Mouse (Mus musculus): ENCODE measurements around the gene Stx1b. TPM values are rescaled to one million over a fixed set of nuclear protein-coding genes. Genes with fewer than 3 reads are reported as not detected.
A peak's percentile ranks its signal among the peaks of the same experiment; 100 is the strongest.

The Stx1b gene
- total RNA-seq (2021): 100 to 1,000 TPM; 336 to 351 TPM
- long read RNA-seq, experiment 1, full-length matches to known transcripts: 38 of 117 reads
- long read RNA-seq, experiment 1, partial matches to known transcripts: 5 of 117 reads
- long read RNA-seq, experiment 1, other reads (novel, unspliced or antisense): 74 of 117 reads
- long read RNA-seq, experiment 2, full-length matches to known transcripts: 76 of 162 reads
- long read RNA-seq, experiment 2, partial matches to known transcripts: 10 of 162 reads
- long read RNA-seq, experiment 2, other reads (novel, unspliced or antisense): 76 of 162 reads

DNA sequence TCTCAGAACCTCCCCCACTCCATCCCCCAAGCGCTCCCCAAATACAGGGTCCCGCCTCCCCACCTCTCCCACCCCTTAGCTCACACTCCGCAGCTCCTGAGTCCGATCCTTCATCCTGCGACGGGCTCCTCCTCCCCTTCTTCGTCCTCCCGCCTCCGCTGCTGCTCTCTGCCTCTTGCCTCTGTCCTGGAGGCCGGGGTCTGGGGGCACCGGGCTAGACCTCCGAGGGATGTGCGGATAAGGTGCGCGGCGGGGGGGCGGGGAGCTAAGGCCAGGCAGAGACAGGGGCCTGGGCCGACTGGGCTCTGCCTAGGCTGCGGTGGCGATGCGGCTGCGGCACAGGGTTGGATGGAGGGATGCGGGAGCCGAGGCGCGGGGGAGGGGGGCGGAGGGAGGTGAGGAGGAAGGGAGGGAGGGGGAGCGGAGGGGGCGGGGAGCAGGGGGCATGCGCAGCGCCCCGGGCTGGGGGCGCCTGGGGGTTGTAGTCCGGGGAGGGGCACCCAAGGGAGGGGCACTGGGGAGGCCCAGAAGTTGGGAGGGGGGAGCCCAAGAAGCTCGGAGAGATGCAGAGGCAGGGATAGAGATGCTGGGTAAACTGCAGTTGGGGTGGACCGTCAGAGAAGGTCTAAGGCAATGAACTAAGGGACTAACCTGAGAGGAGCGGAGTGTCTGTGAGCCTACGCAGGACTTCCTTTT lies at the start of gene Stx1b, which contains the start of gene Stx4a:
TSS of gene Stx1b (minus strand) at position 374 of the 696 bp plus-strand sequence.
TSS of gene Stx4a (plus strand) at position 119 of the 696 bp plus-strand sequence.
- Histone ChIP-seq H3K4me3 (peak within 1 kb of the TSS; percentile 75), H3K27ac (peak within 1 kb of the TSS; percentile 96)
- peak; percentile 72 to 77 for DNase-seq (ENCODE audit: low spot score in 2 of 2)
- no peak for TF ChIP-seq CTCF (conservative IDR thresholded peaks at IDR 0.05)

DNA sequence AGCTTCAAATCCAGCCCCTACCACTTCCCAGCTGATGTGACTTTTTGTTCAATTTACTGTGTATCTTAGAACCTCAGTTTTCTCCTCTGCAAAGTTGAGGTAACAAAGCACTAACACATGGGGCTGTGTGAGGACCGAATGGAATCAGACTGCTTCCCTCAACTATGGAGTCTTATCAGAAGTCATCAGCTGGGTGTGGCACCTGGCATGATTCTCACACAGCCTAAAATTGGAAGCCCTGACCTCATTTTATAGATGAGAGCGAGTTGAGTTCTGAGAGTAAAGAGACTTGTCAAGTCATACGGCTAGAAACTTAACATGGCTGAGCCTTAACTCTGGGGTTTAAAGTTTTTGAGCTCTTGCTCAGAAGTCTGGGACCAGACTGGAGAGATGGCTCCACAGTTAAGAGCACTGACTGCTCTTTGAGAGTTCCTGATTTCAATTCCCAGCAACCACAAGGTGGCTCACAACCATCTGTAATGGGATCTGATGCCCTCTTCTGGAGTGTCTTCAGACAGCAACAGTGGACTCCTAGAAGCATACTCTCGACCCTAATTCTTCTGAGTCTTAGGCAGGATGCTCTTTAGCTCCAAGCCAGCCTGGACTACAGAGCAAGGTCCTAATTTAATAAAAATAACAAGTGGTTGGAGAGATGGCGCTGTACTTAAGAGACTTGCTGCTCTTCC lies 45.9 kb upstream of the Stx1b start:
- no peak overlapping the region for H3K27ac ChIP-seq
- no peak for DNase-seq (ENCODE audit: low spot score in 2 of 2)
- no peak overlapping the region for H3K4me3 ChIP-seq
- TF ChIP-seq CTCF (conservative IDR thresholded peaks at IDR 0.05): peak; percentile 58

DNA sequence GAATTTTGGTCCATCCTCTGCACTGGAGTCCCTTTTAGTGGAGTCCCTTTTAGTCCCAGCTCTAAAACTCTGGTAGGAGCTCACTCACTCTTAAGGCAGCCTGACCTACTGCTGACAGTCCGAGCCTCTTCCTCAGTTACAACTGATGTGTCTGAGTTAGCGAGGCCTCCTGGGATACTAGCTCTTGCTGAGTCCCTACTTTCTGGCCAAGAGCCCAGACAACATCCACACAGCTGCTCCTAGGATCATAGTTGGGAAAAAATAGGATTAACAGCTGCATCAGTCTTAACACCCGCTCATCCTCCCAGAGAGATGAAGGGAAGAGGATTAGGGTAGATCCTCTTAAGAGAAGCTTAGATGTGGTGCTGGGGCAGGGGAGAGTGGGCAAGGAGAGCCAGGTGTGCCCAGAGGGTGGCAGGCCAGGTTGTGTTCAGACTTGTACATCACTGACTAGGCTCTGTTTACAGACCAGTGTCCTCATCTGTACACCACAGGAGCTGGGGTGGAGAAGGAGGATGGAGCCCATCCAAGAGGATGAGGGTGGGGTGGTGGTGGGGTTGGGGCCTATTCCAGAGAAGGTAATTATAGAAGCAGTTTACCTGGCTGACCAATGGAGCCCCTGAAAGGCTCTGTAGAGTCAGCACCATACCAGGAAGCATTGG lies 44.9 kb upstream of the Stx1b start:
- no peak for TF ChIP-seq CTCF (conservative IDR thresholded peaks at IDR 0.05)
- H3K27ac ChIP-seq: peak overlapping the region; percentile 48; the same call in 1 of the 2 replicates
- no peak for DNase-seq (ENCODE audit: low spot score in 2 of 2)
- no peak overlapping the region for H3K4me3 ChIP-seq

DNA sequence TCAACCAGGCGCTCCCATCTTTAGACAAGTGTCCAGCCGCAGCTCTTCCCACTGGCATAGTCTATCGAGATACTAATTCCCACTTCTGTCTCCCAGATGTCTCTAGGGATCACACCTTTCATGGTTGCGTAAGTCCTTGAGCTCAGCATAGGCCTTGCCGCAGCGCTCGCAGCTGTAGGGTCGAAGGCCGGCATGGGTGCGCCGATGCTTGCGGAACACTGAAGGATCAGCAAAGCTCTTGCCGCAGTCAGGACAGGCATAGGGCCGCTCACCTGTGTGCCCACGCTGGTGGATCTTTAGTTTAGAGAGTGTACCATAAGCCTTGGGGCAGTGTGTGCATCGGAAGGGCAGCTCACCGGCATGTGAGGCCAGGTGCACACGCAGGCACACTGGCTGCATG lies 43.3 kb upstream of the Stx1b start:
- H3K27ac ChIP-seq: no peak overlapping the region
- no peak overlapping the region for H3K4me3 ChIP-seq
- no peak for TF ChIP-seq CTCF (conservative IDR thresholded peaks at IDR 0.05)
- DNase-seq (ENCODE audit: low spot score in 2 of 2): no peak

DNA sequence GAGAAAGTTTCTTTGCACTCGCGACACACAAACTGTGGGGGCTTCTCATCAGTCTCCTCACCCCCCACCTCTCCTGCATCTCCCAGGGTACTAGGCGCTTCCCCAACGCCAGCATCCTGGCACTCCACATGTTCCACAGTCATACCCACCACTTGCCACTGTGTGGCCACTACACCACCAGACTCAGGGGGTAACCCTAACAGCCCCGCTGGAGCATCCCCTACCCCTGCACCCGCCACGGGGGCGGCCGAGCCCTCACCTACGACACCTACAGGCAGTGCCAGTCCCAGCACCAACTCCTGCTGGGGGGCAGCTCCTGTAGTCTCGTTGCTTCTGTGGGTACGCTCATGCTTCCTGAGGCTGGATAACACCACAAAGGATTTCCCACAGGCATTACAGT lies 42.1 kb upstream of the Stx1b start:
- Histone ChIP-seq H3K4me3 (no peak overlapping the region), H3K27ac (no peak overlapping the region)
- TF ChIP-seq CTCF (conservative IDR thresholded peaks at IDR 0.05): no peak
- DNase-seq (ENCODE audit: low spot score in 2 of 2): no peak

DNA sequence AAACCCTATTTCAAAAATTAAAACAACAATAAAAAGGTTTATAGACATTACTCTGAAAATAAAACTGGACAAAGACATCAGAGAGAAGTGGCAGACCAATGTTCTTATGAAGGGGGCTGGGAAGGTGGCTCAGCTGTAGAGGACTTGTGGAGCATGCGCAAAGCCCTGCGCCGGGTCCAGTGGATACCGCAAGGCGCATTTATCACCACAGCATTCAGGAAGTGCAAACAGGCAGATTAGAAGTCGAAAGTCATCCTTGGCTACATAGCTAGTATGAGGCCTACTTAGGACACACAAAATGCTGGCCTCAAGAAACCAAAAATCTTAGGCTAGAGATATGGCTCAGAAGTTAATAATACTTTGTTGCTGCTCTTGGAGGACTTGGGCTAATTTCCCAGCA lies 33.9 kb upstream of the Stx1b start:
- TF ChIP-seq CTCF (conservative IDR thresholded peaks at IDR 0.05): no peak
- Histone ChIP-seq H3K4me3 (no peak overlapping the region), H3K27ac (no peak overlapping the region)
- DNase-seq (ENCODE audit: low spot score in 2 of 2): no peak

DNA sequence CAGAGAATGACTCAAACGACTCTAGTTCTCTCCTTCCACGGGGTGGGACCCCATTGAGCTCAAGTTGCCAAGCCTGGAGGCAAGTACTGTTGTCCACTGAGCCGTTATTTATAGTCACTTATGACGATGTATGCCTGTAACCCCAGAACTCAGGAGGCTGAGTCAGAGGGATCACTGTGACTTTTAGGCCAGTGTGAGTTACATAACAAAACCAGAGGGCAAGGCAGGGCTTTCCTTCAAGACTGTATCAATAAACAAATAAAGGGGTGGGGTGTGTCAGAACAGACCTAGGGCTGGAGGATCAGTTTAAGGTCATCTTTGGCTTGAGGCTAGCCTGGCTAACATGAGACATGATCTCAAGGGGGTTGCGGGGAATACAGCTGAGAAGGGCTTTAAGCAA lies 26.6 kb upstream of the Stx1b start:
- TF ChIP-seq CTCF (conservative IDR thresholded peaks at IDR 0.05): no peak
- Histone ChIP-seq H3K27ac (no peak overlapping the region), H3K4me3 (no peak overlapping the region)
- DNase-seq (ENCODE audit: low spot score in 2 of 2): no peak

DNA sequence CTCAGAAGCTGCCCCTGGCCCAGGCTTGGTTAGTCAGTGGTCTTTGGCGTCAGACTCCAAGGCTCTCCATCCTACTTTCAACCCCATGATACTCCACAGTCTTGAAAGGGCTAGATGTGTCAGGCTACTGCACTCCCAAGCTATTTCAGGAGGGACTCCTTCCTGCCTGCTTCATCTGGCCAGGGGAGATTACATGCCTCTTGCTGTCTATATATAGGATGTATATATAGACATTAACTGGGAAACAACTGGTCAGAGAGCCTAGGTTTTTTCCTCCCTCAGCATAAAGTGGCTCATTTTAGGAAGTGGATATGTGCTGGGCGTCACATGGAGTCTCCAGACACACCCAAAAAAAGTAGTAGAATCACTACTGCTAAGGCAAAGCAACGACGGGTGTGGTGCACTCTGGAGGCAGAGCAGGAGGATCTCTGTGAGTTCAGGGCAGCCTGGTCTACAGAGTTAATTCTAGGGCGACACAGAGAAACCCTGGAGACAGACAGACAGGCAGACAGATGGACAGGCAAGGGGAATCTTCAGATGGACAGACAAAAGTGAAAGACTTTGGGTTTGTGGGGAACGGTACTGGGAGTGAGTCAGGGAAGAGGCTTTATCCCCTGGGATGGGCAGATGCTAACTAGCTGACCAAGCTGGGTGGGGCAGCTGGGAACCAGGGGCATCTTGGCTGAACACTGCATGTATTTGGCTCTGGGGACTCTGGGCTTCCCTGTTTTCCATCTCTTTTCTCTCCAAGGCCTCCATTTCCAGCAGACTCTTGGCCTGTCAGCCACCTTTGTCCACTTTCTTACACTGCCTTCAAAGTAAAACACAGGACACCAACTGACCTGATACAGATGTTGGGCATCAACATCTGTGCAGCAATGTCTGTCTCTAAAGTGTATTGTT lies 25.9 kb upstream of the Stx1b start:
- no peak overlapping the region for H3K27ac ChIP-seq
- no peak overlapping the region for H3K4me3 ChIP-seq
- no peak for DNase-seq (ENCODE audit: low spot score in 2 of 2)
- no peak for TF ChIP-seq CTCF (conservative IDR thresholded peaks at IDR 0.05)

DNA sequence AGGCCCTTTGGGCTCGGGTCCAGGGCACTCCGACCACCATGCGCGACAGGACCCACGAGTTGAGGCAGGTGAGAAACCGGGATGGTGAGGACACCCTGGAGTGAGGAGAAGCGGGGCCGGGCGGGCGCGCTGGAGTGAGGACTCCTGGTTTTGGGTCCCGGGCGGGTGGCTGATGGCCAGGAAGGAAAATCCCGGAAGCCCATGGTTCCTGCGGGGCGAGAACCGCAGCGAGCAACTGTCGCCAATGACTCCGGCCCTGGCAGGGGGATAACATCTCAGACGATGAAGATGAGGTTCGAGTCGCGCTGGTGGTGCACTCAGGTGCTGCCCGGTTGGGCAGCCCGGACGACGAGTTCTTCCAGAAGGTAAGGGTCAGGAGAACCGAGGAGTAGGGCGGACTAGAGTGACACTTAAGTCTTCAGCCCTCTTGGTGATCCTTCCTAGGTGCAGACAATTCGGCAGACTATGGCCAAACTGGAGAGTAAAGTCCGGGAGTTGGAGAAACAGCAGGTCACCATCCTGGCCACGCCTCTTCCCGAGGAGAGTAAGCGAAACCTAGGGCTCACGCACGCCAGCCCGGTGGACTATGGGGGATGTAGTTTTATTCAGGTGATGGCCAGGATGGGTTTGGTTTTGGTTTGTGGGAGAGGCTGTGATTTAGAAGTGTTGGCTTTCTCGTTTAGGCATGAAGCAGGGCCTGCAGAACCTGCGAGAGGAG lies 17.8 kb upstream of the Stx1b start:
- Histone ChIP-seq H3K27ac (peak overlapping the region; percentile 98), H3K4me3 (peak overlapping the region; percentile 96)
- no peak for TF ChIP-seq CTCF (conservative IDR thresholded peaks at IDR 0.05)
- peak; percentile 69 to 76 for DNase-seq (ENCODE audit: low spot score in 2 of 2)

DNA sequence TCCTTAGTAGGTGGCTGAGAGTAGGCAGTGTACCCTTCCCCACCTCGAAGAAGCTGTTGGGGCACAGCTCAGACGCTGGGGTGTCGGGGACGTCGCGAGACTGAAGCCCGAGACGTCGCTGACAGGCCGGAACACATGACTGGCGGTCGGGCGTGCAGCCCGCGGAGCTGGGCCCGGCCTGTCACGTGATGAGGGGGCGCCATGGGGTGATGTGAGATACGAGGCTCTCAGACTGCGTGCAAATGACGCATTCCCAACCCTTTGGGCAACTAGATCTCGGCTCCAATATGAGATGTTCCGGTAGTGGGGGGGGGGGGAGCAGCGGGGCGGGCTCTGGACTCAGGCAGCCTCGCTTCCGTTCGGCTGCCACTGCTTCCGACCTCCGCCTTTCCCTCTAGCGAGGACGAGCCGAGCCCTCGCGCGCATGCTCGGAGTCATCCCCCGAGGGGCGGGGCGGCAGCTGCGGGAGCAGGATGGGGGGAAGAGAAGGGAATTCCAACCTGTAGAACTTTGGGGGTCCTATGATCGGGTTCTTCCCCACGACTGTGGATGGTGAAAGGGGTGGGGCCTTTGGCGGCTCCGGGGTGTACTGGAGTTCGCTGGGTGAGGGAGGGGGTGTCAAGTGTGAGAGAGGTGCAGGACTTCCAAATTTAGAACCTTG lies 17.1 kb upstream of the Stx1b start:
- no peak for TF ChIP-seq CTCF (conservative IDR thresholded peaks at IDR 0.05)
- peak; percentile 94 to 97 for DNase-seq (ENCODE audit: low spot score in 2 of 2)
- H3K27ac ChIP-seq: peak overlapping the region; percentile 98

DNA sequence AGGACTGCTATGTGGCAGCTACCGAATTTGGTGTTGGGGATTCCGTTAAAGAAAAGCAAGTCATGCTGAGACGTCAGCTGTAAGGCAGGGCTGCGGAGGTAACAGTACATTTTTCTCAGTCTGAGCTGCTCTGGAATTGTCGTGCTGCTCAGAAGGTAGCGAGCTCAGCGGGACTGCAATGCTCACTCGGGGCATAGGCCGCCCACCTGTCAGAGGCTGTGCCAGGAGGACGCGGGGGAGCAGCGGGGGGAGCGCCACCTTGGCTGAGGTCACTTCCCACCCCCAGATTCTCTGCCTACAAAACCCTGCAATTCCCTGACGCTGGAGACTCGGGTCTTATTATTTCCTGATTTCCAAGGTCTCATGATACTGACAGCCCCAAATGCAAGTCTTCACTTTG lies 16.5 kb upstream of the Stx1b start:
- DNase-seq (ENCODE audit: low spot score in 2 of 2): peak; percentile 58 to 63
- peak overlapping the region; percentile 98 for H3K27ac ChIP-seq
- no peak for TF ChIP-seq CTCF (conservative IDR thresholded peaks at IDR 0.05)
- peak overlapping the region; percentile 96 for H3K4me3 ChIP-seq

More for the DNA sequence above, 17.1 kb upstream of the Stx1b start:
- peak overlapping the region; percentile 96 for H3K4me3 ChIP-seq
